Mouse (Mus musculus) hindbrain, embryonic 13.5 days (tissue): ENCODE results near the gene Dram1. TPM values are rescaled to one million over a fixed set of nuclear protein-coding genes. Genes with fewer than 3 reads are reported as not detected.

Source experiments
- ATAC-seq: fragments of 200-750 bp; cut with Nextera tagmentation; 2 replicates; pipeline ENCODE4 v1.8.0; 2017; ENCODE audit warnings: moderate TSS enrichment; ENCODE audit not compliant: low FRiP score
- H3K27ac ChIP-seq: fragments of 300-500 bp; sonication (generic); 2 replicates; pipeline ENCODE4 v1.5.1; 2015; ENCODE audit warnings: inconsistent platforms, mild to moderate bottlenecking, moderate library complexity
- H3K27me3 ChIP-seq: fragments of 300-500 bp; sonication (generic); 2 replicates; pipeline ENCODE4 v1.6.1; 2015; ENCODE audit warnings: mild to moderate bottlenecking, inconsistent platforms
- H3K36me3 ChIP-seq: fragments of 300-500 bp; sonication (generic); 2 replicates; pipeline ENCODE4 v1.6.1; 2015; ENCODE audit warnings: mild to moderate bottlenecking, inconsistent platforms
- H3K4me1 ChIP-seq: fragments of 300-500 bp; sonication (generic); replicated peaks from 2 replicates; pipeline ENCODE4 v1.6.1; 2015; ENCODE audit warnings: inconsistent platforms
- H3K4me2 ChIP-seq: fragments of 300-500 bp; sonication (generic); 2 replicates; pipeline ENCODE4 v1.6.1; 2015; ENCODE audit warnings: inconsistent platforms, mild to moderate bottlenecking, moderate library complexity
- H3K4me3 ChIP-seq: fragments of 300-500 bp; sonication (generic); 2 replicates; pipeline ENCODE4 v1.5.1; 2015; ENCODE audit warnings: mild to moderate bottlenecking, inconsistent platforms
- H3K9ac ChIP-seq: fragments of 300-500 bp; sonication (generic); 2 replicates; pipeline ENCODE4 v1.6.1; 2015; ENCODE audit warnings: mild to moderate bottlenecking, inconsistent platforms
- H3K9me3 ChIP-seq: fragments of 300-500 bp; sonication (generic); 2 replicates; pipeline ENCODE4 v1.6.1; 2016; ENCODE audit warnings: inconsistent platforms
- WGBS: fragments of 180-500 bp; shearing (Covaris S2); methylation state at CpG from one replicate; pipeline ENCODE4 v1.1.7; 2015; 5-methylcytosine and 5-hydroxymethylcytosine counted together
- polyA plus RNA-seq: library from polyadenylated mRNA; unstranded; fragments of >200 nt; fragmentation: Nextera tagmentation; extraction: Ambion mirVana; gene quantifications from 2 replicates; pipeline ENCODE4 v1.2.1, GENCODE M21; 2015

Dram1 gene
- polyA plus RNA-seq, 1 experiment from 2014 or later = 0.55 TPM

DNA sequence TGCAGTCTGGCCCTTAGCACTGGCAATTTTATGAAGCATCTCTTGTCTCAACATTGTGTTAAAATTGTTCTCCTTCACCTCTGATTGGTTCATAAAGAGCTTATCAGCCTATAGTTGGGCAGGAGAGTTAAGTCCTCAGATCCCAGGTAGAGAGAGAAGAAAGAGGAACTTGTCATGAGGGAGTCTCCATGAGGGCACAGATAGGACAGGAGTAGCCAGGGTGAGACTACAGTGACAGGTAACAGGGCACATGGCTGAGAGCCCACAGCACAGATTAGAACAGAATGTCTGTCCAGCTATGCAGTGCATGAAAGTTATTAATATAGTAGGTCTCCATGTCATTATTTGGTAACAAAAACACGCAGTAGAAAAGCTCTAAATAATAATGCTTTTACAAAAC, 16.7 kb downstream of the Dram1 start:
- H3K27me3 ChIP-seq = peaks cover 11% of the 10 kb centered on the region

GRCm38 (mm10) chr10:88356983-88357559, 21.8 kb downstream of the Dram1 start:
- WGBS = 4% methylated on average over 44 of the region's 47 CpGs

More for the DNA sequence above, 16.7 kb downstream of the Dram1 start:
- no peak for ATAC-seq
- no peak overlapping the region for H3K4me3 ChIP-seq
- H3K9ac ChIP-seq = no peak overlapping the region
- 85% methylated on average over 1 of the region's 1 CpGs for WGBS
- H3K9me3 ChIP-seq = no peaks in the 10 kb centered on the region
- H3K27ac ChIP-seq = no peak overlapping the region
- H3K36me3 ChIP-seq = no peaks in the 10 kb centered on the region
- peaks cover 2% of the 10 kb centered on the region; the same call in 1 of the 2 replicates for H3K4me1 ChIP-seq
- H3K4me2 ChIP-seq = no peak overlapping the region

GRCm38 (mm10) chr10:88356114-88356982, 22.5 kb downstream of the Dram1 start:
- peaks cover 34% of the 10 kb centered on the region for H3K27me3 ChIP-seq
- WGBS = 9% methylated on average over 21 of the region's 21 CpGs
- H3K4me1 ChIP-seq = peaks cover 12% of the 10 kb centered on the region
- H3K9ac ChIP-seq = peak overlapping the region; percentile 71
- H3K4me2 ChIP-seq = peak overlapping the region; percentile 75
- no peaks in the 10 kb centered on the region for H3K9me3 ChIP-seq
- peak overlapping the region; percentile 50 for H3K4me3 ChIP-seq
- no peak overlapping the region for H3K27ac ChIP-seq
- no peaks in the 10 kb centered on the region for H3K36me3 ChIP-seq
- peak; percentile 44 for ATAC-seq

More at GRCm38 (mm10) chr10:88356983-88357559, 21.8 kb downstream of the Dram1 start:
- peaks cover 12% of the 10 kb centered on the region for H3K4me1 ChIP-seq
- H3K4me3 ChIP-seq = peak overlapping the region; percentile 50
- no peaks in the 10 kb centered on the region for H3K9me3 ChIP-seq
- H3K27me3 ChIP-seq = peaks cover 34% of the 10 kb centered on the region
- no peaks in the 10 kb centered on the region for H3K36me3 ChIP-seq
- peak overlapping the region; percentile 71 for H3K9ac ChIP-seq
- H3K27ac ChIP-seq = no peak overlapping the region
- peak overlapping the region; percentile 75 for H3K4me2 ChIP-seq
- ATAC-seq = peak; percentile 81

DNA sequence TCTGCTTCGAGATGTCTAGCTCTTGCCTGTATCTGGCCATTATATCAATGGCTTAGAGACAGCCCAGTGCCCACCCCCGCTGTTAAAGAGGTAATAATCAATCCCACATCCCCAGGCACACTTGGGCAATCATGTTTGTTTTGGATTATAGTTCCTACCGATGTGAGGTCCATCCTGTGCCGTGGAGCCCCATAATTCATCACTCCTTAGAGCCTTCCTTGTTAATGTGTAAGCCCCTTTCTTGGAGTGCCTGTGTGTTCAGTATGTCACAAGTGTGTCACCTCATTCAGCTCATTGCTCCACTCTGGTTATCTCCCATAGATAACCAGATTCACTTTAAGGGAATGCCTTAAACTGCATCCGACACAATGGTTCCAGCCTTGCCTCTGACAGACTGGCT, 24.3 kb downstream of the Dram1 start:
- ATAC-seq = no peak

GRCm38 (mm10) chr10:88352549-88352948, 26.3 kb downstream of the Dram1 start:
- H3K27ac ChIP-seq = no peak overlapping the region
- no peak for ATAC-seq

More for the DNA sequence above, 24.3 kb downstream of the Dram1 start:
- no peaks in the 10 kb centered on the region for H3K36me3 ChIP-seq
- WGBS = 82% methylated on average over 5 of the region's 5 CpGs
- no peak overlapping the region for H3K9ac ChIP-seq
- no peak overlapping the region for H3K4me3 ChIP-seq
- H3K9me3 ChIP-seq = no peaks in the 10 kb centered on the region
- H3K4me1 ChIP-seq = peaks cover 12% of the 10 kb centered on the region
- no peak overlapping the region for H3K27ac ChIP-seq
- H3K4me2 ChIP-seq = no peak overlapping the region
- peaks cover 34% of the 10 kb centered on the region for H3K27me3 ChIP-seq

GRCm38 (mm10) chr10:88351411-88352103, 27.3 kb downstream of the Dram1 start:
- H3K4me1 ChIP-seq = peaks cover 3% of the 10 kb centered on the region
- H3K4me2 ChIP-seq = no peak overlapping the region
- H3K27ac ChIP-seq = no peak overlapping the region
- peaks cover 18% of the 10 kb centered on the region for H3K27me3 ChIP-seq
- 69% methylated on average over 5 of the region's 5 CpGs for WGBS
- H3K4me3 ChIP-seq = no peak overlapping the region
- ATAC-seq = no peak
- no peak overlapping the region for H3K9ac ChIP-seq
- H3K9me3 ChIP-seq = no peaks in the 10 kb centered on the region
- no peaks in the 10 kb centered on the region for H3K36me3 ChIP-seq

More at GRCm38 (mm10) chr10:88352549-88352948, 26.3 kb downstream of the Dram1 start:
- WGBS = 93% methylated on average over 2 of the region's 2 CpGs
- Histone ChIP-seq H3K4me1 (peaks cover 12% of the 10 kb centered on the region), H3K27me3 (peaks cover 26% of the 10 kb centered on the region), H3K4me2 (no peak overlapping the region), H3K36me3 (no peaks in the 10 kb centered on the region), H3K4me3 (no peak overlapping the region), H3K9me3 (no peaks in the 10 kb centered on the region), H3K9ac (no peak overlapping the region)

DNA sequence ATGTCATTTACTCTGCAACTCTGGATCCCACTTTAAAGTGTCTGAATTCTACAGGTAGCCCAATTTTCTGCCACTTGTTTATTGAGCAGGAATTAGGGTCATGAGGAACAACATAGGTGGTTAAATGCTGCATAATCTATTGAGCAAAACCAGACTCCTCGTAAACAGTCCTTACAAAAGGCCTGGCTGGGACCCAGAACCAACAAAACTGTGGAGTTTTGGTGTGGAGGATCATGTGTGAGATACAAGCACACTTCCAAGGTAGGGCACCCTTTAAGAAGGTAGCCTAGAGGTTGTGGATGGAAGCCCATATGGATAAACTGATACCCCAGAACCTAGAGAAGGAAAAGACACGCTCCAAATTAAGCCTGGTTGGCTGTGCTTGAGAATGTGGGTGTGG, 28.2 kb downstream of the Dram1 start:
- H3K4me2 ChIP-seq = no peak overlapping the region
- no peaks in the 10 kb centered on the region for H3K9me3 ChIP-seq
- H3K27ac ChIP-seq = no peak overlapping the region
- WGBS = 83% methylated on average over 2 of the region's 2 CpGs
- no peaks in the 10 kb centered on the region for H3K36me3 ChIP-seq
- H3K9ac ChIP-seq = no peak overlapping the region
- no peak overlapping the region for H3K4me3 ChIP-seq
- no peaks in the 10 kb centered on the region for H3K4me1 ChIP-seq
- no peak for ATAC-seq
- peaks cover 9% of the 10 kb centered on the region for H3K27me3 ChIP-seq

DNA sequence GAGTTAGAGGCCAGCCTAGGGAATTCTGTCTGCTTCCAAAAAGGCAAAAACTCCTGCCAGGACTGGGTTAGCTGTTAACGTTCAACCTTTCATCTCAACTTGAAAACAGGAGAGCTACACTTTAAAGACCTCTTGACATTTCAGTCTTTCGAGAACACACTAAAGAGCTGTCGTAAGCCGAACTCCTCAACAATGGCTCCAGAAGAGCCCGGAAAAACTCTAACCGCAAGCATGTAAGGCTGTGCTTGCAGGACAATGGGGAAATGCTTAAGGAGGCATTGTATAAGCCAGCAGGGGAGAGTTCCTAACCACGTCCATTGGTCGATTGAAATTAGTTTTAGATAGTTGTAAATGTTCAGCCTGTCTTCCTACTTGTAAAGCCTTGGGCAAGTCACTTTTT, 29.1 kb downstream of the Dram1 start:
- no peak overlapping the region for H3K9ac ChIP-seq
- no peak for ATAC-seq
- H3K9me3 ChIP-seq = no peaks in the 10 kb centered on the region
- no peak overlapping the region for H3K4me2 ChIP-seq
- no peaks in the 10 kb centered on the region for H3K4me1 ChIP-seq
- H3K27me3 ChIP-seq = peaks cover 2% of the 10 kb centered on the region; the same call in 1 of the 2 replicates
- H3K4me3 ChIP-seq = no peak overlapping the region
- 9% methylated on average over 8 of the region's 8 CpGs for WGBS
- no peak overlapping the region for H3K27ac ChIP-seq
- no peaks in the 10 kb centered on the region for H3K36me3 ChIP-seq

- Histone ChIP-seq H3K9me3 (no peaks in the 10 kb centered on the region), H3K27me3 (no peaks in the 10 kb centered on the region), H3K4me1 (no peaks in the 10 kb centered on the region), H3K4me2 (no peak overlapping the region), H3K9ac (no peak overlapping the region), H3K36me3 (no peaks in the 10 kb centered on the region), H3K27ac (no peak overlapping the region), H3K4me3 (no peak overlapping the region)
- no peak for ATAC-seq
- 83% methylated on average over 12 of the region's 12 CpGs for WGBS
Observed at GRCm38 (mm10) chr10:88346454-88347245, 32.2 kb downstream of the Dram1 start.

DNA sequence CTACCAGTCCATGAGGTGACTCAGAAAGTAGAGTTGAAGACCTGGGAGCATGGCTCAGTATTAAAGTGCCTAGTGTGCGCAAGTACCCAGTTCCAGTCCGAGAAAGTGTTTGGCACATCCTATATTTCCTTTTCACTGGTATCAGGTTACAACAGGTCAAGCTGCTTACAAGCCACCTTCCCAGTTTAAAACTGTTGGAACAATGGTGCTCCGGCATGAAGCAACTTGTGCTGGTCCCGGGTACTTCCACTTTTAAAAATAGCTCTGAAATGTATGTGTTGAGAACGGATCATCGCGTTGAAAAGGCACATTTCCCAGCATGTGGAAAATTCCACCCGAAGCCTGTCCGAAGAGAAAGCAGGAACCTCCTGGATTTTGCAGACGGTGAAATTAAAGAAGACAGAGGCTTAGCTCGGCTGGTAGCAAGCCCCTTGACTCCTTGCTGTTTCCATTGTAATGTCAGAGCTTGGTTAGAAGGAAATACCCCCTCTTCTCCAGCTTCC, 32.9 kb downstream of the Dram1 start:
- no peak overlapping the region for H3K9ac ChIP-seq
- WGBS = 72% methylated on average over 11 of the region's 11 CpGs
- H3K4me3 ChIP-seq = no peak overlapping the region
- H3K27ac ChIP-seq = no peak overlapping the region
- no peak for ATAC-seq
- no peak overlapping the region for H3K4me2 ChIP-seq
- no peaks in the 10 kb centered on the region for H3K9me3 ChIP-seq
- H3K36me3 ChIP-seq = no peaks in the 10 kb centered on the region
- H3K4me1 ChIP-seq = no peaks in the 10 kb centered on the region
- no peaks in the 10 kb centered on the region for H3K27me3 ChIP-seq

DNA sequence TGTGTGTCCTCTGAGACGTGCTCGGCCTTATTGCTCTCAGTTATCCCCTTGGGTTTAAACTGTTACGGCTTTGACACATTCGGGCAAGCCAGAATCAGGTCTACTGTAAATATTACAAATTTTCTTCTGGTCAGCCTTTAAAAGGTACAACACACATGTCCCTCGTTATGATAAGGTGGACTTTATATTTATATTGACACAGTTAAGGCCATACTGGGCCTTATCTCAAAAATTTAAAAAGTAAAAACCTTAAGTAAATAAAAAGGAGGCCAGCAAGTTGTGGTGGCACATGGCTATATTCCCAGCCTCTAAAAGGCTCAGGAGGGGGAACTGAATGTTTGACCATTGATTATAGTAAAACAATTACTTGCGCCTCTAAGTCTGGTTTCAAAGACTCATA, 37.5 kb downstream of the Dram1 start:
- Histone ChIP-seq H3K4me3 (no peak overlapping the region), H3K9ac (no peak overlapping the region), H3K9me3 (no peaks in the 10 kb centered on the region), H3K27ac (no peak overlapping the region), H3K27me3 (no peaks in the 10 kb centered on the region), H3K4me1 (no peaks in the 10 kb centered on the region), H3K4me2 (no peak overlapping the region), H3K36me3 (no peaks in the 10 kb centered on the region)
- no peak for ATAC-seq
- 92% methylated on average over 6 of the region's 6 CpGs for WGBS
